Mouse (Mus musculus) midbrain, embryonic 10.5 days (tissue): ENCODE measurements around the gene Zfp978. TPM values are rescaled to one million over a fixed set of nuclear protein-coding genes. Genes with fewer than 3 reads are reported as not detected.
"Not testable (repeated sequence)": the region's sequence is repeated elsewhere in the genome, so short reads cannot be mapped to it uniquely, and the experiment has no call there.

Source experiments
- DNase-seq: peaks from one replicate; pipeline ENCODE4 v3.0.0-alpha.2; 2017; ENCODE audit warnings: low spot score
- H3K27ac ChIP-seq: fragments of 300-500 bp; sonication (generic); replicated peaks from 2 replicates; pipeline ENCODE4 v1.5.1; 2016; ENCODE audit warnings: mild to moderate bottlenecking
- H3K27me3 ChIP-seq: fragments of 300-500 bp; sonication (generic); 2 replicates; pipeline ENCODE4 v1.6.1; 2016; ENCODE audit warnings: low read depth, mild to moderate bottlenecking; ENCODE audit not compliant: poor library complexity, severe bottlenecking
- H3K36me3 ChIP-seq: fragments of 300-500 bp; sonication (generic); 2 replicates; pipeline ENCODE4 v1.6.1; 2016; ENCODE audit warnings: mild to moderate bottlenecking, moderate library complexity
- H3K4me1 ChIP-seq: fragments of 300-500 bp; sonication (generic); 2 replicates; pipeline ENCODE4 v1.6.1; 2016
- H3K4me3 ChIP-seq: fragments of 300-500 bp; sonication (generic); 2 replicates; pipeline ENCODE4 v1.5.1; 2016; ENCODE audit warnings: mild to moderate bottlenecking, moderate library complexity
- H3K9me3 ChIP-seq: fragments of 300-500 bp; sonication (generic); replicated peaks from 2 replicates; pipeline ENCODE4 v1.6.1; 2016; ENCODE audit warnings: mild to moderate bottlenecking
- whole genome bisulfite sequencing: fragments of 180-500 bp; shearing (Covaris S2); methylation state at CpG from one replicate; pipeline ENCODE4 v1.1.7; 2016; 5-methylcytosine and 5-hydroxymethylcytosine counted together
- polyA plus RNA-seq: library from polyadenylated mRNA; unstranded; fragments of >200 nt; fragmentation: Nextera tagmentation; extraction: Ambion mirVana; gene quantifications from 2 replicates; pipeline ENCODE4 v1.2.1, GENCODE M21; 2016

Zfp978 gene
- polyA plus RNA-seq, result not detected in 2 replicates

DNA sequence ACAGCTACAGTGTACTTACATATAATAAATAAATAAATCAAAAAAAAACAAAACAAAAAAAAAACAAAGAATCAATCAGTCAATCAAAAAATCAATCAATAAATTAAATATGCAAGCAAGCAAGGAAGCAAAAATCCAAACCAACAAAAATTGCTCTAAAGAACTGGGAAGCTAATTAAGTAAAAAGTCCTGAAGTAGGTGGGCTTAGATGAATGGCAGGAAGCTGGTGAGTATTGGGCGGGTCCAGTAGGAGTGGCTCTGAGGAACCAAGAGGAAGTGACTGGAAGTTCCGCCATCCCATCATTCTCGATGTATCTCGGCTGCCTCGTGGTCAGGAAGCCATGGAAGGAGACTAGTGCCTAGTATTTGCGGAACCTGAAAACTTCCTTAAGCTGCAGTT lies at the start of gene Zfp978:
Gene Zfp978, plus strand, starts transcription at position 301 of the 400 bp plus-strand sequence.
- not testable (repeated sequence) for H3K4me1 ChIP-seq

GRCm38 (mm10) chr4:147335036-147335690 lies 25.9 kb upstream of the Zfp978 start:
- H3K4me1 ChIP-seq, DNase-seq, H3K27me3 ChIP-seq, H3K27ac ChIP-seq, H3K36me3 ChIP-seq, H3K4me3 ChIP-seq: not testable (repeated sequence)
- peaks cover 74% of the 10 kb centered on the region for H3K9me3 ChIP-seq
- 89% methylated on average over 2 of the region's 2 CpGs for WGBS

More for the DNA sequence above, at the start of gene Zfp978:
- H3K27ac ChIP-seq, H3K36me3 ChIP-seq, DNase-seq, H3K27me3 ChIP-seq, H3K9me3 ChIP-seq, H3K4me3 ChIP-seq: not testable (repeated sequence)
- no CpG with 5 or more reads among the region's 6 CpGs for WGBS

GRCm38 (mm10) chr4:147335691-147336367 lies 25.3 kb upstream of the Zfp978 start:
- not testable (repeated sequence) for H3K27ac ChIP-seq, H3K4me3 ChIP-seq, H3K4me1 ChIP-seq, H3K36me3 ChIP-seq, H3K27me3 ChIP-seq
- peak; percentile 13 for DNase-seq
- peaks cover 79% of the 10 kb centered on the region for H3K9me3 ChIP-seq
- WGBS, result 38% methylated on average over 1 of the region's 1 CpGs

GRCm38 (mm10) chr4:147336368-147337195 lies 24.5 kb upstream of the Zfp978 start:
- not testable (repeated sequence) for H3K4me1 ChIP-seq, H3K27ac ChIP-seq, H3K27me3 ChIP-seq, H3K4me3 ChIP-seq, H3K36me3 ChIP-seq
- WGBS, result 70% methylated on average over 6 of the region's 6 CpGs
- H3K9me3 ChIP-seq, result peaks cover 81% of the 10 kb centered on the region
- peak; percentile 13 for DNase-seq

- H3K27ac ChIP-seq, H3K4me3 ChIP-seq, H3K4me1 ChIP-seq, H3K27me3 ChIP-seq, H3K36me3 ChIP-seq: not testable (repeated sequence)
- H3K9me3 ChIP-seq, result peaks cover 83% of the 10 kb centered on the region
- peak; percentile 7 for DNase-seq
- WGBS, result 93% methylated on average over 2 of the region's 2 CpGs
These were observed 23.6 kb upstream of the Zfp978 start for GRCm38 (mm10) chr4:147337520-147337919.

DNA sequence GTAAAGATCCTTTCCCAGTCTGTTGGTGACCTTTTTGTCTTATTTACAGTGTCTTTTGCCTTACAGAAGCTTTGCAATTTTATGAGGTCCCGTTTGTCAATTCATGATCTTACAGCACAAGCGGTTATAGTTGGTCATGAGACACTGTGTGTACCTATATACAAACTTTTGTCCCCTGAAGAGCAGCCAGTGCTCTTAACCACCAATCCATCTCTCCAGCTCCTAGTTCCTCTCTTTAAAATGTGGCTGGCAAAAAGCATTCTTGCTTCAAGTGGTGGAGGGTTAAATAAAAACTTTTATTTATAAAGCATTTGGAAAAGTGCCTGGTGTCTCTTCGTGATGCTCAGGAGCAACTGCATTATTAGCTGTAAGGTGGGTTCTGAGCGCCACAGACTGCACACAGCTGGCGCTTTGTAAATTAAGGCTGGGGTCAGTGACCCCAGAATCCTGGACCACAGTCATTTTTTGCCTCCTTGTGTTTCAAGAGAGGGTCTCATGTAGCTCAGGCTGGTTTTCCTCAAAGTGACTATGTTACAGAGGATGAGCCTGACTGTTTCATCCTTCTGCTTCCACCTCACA lies 23.0 kb upstream of the Zfp978 start:
- peak; percentile 17 for DNase-seq
- Histone ChIP-seq H3K4me1 (no peaks in the 10 kb centered on the region), H3K27me3 (no peaks in the 10 kb centered on the region), H3K4me3 (no peak overlapping the region), H3K36me3 (no peaks in the 10 kb centered on the region), H3K9me3 (peaks cover 83% of the 10 kb centered on the region), H3K27ac (no peak overlapping the region)
- WGBS, result 76% methylated on average over 5 of the region's 5 CpGs

- peaks cover 83% of the 10 kb centered on the region for H3K9me3 ChIP-seq
- not testable (repeated sequence) for H3K27ac ChIP-seq, H3K27me3 ChIP-seq, H3K4me3 ChIP-seq, H3K4me1 ChIP-seq, H3K36me3 ChIP-seq, DNase-seq
- WGBS, result 85% methylated on average over 3 of the region's 3 CpGs
These were observed 22.4 kb upstream of the Zfp978 start for GRCm38 (mm10) chr4:147338706-147339105.

DNA sequence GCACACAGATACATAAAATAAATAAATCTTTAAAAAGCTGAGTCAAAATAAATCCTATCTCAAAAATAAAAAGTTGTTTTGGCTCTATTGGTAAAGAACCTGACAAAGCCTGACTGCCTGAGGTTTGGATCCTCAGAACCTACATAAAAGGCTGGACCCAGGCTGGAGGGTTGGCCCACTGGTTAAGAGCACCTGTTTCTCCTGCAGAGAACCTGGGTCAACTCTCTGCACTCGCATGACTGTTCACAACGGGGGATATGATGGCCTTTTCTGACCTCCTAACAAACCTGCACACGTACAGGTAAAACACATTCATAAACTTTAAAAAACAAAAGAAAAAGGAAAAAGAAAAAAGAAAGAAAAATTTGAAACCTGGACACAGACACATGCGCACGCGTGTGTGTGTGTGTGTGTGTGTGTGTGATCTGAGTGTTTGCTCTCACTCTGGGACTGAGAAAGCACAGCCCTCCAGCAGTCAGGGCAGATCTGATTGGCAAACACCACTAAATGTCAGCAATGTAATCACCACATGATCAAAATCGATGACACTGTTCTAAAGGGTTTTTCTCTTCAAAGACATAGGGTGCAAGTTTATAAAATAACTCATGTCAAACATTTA lies 21.4 kb upstream of the Zfp978 start:
- H3K27me3 ChIP-seq, H3K4me1 ChIP-seq, H3K4me3 ChIP-seq, H3K36me3 ChIP-seq, H3K27ac ChIP-seq: not testable (repeated sequence)
- DNase-seq, result peak; percentile 10
- peaks cover 81% of the 10 kb centered on the region for H3K9me3 ChIP-seq
- WGBS, result 70% methylated on average over 7 of the region's 7 CpGs

DNA sequence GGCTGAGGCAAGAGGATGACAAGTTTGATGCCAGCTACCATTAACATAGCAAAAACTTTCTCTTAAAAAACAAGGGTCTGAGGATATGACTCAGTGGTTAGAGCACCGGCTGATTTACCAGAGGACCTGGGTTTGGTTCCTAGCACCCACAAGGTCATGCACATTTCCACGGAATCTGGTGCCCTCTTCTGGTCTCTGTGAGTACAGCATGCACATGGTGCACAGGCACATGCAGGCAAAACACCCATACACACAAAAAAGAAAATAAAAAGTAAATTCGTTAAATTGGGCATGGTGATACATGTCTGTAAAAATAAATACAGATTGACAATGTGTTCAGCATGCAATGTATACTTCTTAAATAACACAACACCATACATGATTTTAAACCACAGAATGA lies 20.9 kb upstream of the Zfp978 start:
- WGBS, result 69% methylated on average over 3 of the region's 3 CpGs
- not testable (repeated sequence) for H3K36me3 ChIP-seq, H3K4me3 ChIP-seq, H3K27me3 ChIP-seq, H3K27ac ChIP-seq, H3K4me1 ChIP-seq
- DNase-seq, result peak; percentile 5
- peaks cover 80% of the 10 kb centered on the region for H3K9me3 ChIP-seq

DNA sequence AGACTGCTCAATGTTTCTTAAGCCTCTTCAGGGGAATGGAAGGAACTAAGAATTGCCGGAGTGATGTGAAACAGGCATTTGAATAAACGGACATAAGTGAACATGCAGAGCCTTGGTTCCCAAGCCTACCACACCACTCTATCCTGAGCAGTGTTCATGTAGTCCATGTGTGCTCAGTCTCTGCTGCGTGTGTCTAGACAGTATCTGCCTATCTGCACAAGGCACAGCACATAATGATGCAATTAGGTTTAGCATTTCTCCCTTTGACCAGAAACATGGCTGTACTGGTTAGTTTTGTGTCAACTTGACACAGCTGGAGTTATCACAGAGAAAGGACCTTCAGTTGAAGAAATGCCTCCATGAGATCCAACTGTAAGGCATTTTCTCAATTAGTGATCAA lies 20.2 kb upstream of the Zfp978 start:
- not testable (repeated sequence) for H3K4me1 ChIP-seq, H3K36me3 ChIP-seq, H3K4me3 ChIP-seq, H3K27me3 ChIP-seq, H3K27ac ChIP-seq
- WGBS, result 89% methylated on average over 3 of the region's 3 CpGs
- peaks cover 76% of the 10 kb centered on the region for H3K9me3 ChIP-seq
- peak; percentile 5 for DNase-seq

DNA sequence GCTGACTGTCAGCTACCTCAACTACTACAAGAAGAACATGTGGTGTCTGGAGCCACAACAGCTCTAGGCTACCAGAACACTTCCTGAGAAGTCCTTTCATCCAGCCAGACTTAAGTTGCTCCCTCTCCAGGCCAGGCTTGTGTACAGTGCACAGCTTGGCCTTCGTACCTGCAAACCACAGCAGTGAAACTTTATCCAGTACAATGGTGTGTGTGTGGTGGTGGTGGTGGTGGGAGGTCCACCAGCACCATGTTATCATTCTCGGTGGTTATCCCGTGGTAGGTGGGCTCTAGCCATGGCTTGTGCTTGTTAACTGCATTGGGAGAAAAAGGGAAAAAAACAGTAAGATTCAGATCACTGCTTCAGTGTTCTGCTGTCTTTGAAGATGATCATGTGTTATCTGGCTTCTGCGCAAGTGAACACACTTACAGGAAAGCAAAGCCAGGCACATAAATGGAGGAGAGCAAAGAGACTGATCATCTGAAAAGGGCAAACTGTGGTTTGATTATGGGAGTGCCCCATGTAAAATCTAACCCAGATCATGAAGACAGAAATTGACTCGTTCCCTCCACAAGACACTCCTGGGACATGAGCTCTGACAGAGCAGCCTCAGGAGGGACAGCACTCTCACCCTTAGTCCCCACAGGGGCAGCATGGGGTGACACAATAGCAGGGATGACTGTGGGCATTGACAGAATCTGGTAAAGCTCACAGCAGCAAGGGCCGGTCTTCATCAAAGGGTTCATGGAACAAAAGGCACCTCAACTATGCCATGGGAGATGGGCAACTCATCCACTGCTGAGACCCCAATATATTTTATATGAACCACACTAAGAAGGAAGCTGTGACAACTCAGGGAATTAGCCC lies 17.8 kb upstream of the Zfp978 start:
- not testable (repeated sequence) for H3K27ac ChIP-seq, H3K4me3 ChIP-seq, H3K4me1 ChIP-seq, H3K27me3 ChIP-seq, H3K36me3 ChIP-seq
- WGBS, result 75% methylated on average over 6 of the region's 6 CpGs
- H3K9me3 ChIP-seq, result peaks cover 74% of the 10 kb centered on the region
- DNase-seq, result peak; percentile 19
